Mouse (Mus musculus) spleen, adult 2 months (tissue): ENCODE results near the gene Patj. TPM values are rescaled to one million over a fixed set of nuclear protein-coding genes. Genes with fewer than 3 reads are reported as not detected.
"Not testable (repeated sequence)": the region's sequence is repeated elsewhere in the genome, so short reads cannot be mapped to it uniquely, and the experiment has no call there.

ENCODE experiments used
- DNase-seq, 2 experiments: peaks; one replicate each; pipeline versions ENCODE4 v3.0.0 to v3.0.0-alpha.2; 2012 to 2021; ENCODE audit warnings: low spot score in 2 of 2, low read depth in 1 of 2
- H3K27ac ChIP-seq: fragments of 200-500 bp; 2 replicates; pipeline ENCODE4 v1.5.1; 2012; ENCODE audit warnings: low read length, inconsistent platforms; ENCODE audit not compliant: insufficient read depth
- H3K27me3 ChIP-seq: fragments of 200-500 bp; 2 replicates; pipeline ENCODE4 v1.6.1; 2012; ENCODE audit warnings: mild to moderate bottlenecking, moderate library complexity, low read length, inconsistent platforms; ENCODE audit not compliant: control insufficient read depth, insufficient read depth
- H3K36me3 ChIP-seq: fragments of 200-500 bp; 2 replicates; pipeline ENCODE4 v1.6.1; 2012; ENCODE audit warnings: mild to moderate bottlenecking, low read length, inconsistent platforms; ENCODE audit not compliant: control insufficient read depth, insufficient read depth
- H3K4me1 ChIP-seq: fragments of 200-500 bp; 2 replicates; pipeline ENCODE4 v1.6.1; 2011; ENCODE audit warnings: inconsistent platforms; ENCODE audit not compliant: control insufficient read depth, insufficient read depth, insufficient read length
- H3K4me3 ChIP-seq: fragments of 200-500 bp; 2 replicates; pipeline ENCODE4 v1.5.1; 2011; ENCODE audit warnings: mild to moderate bottlenecking, inconsistent platforms; ENCODE audit not compliant: insufficient read depth, insufficient read length; ENCODE audit errors: extremely low read depth
- CTCF ChIP-seq: fragments of 200-500 bp; IDR thresholded peaks from 2 replicates; pipeline ENCODE4 v1.5.1; 2011; ENCODE audit warnings: mild to moderate bottlenecking, inconsistent platforms; ENCODE audit not compliant: insufficient read depth, insufficient read length, insufficient replicate concordance; ENCODE audit errors: extremely low read depth
- POLR2A ChIP-seq: fragments of 200-500 bp; IDR thresholded peaks from 2 replicates; pipeline ENCODE4 v1.6.1; 2011; ENCODE audit warnings: low read depth, low read length, inconsistent platforms
- WGBS: fragments of 180-500 bp; shearing (Covaris S2); methylation state at CpG from one replicate; pipeline ENCODE4 v1.1.7; 2018; 5-methylcytosine and 5-hydroxymethylcytosine counted together
- polyA plus RNA-seq: library from polyadenylated mRNA; depleted of rRNA; stranded (reverse); fragments of >200 nt; gene quantifications from 2 replicates; pipeline ENCODE4 v1.2.3, GENCODE M21; 2012

Patj gene
- polyA plus RNA-seq, 1 experiment = 4.9 TPM

GRCm38 (mm10) chr4:98698921-98699320 is 303.3 kb downstream of the Patj start:
- H3K27me3 ChIP-seq = no peaks in the 10 kb centered on the region
- no peaks in the 10 kb centered on the region for H3K36me3 ChIP-seq
- no peak overlapping the region for H3K27ac ChIP-seq
- no peak overlapping the region for H3K4me3 ChIP-seq
- no peaks in the 10 kb centered on the region for H3K4me1 ChIP-seq
- TF ChIP-seq CTCF (no peak), POLR2A (no peak)
- 28% methylated on average over 3 of the region's 3 CpGs for WGBS
- no peak for DNase-seq

- Histone ChIP-seq H3K27ac (no peak overlapping the region), H3K36me3 (no peaks in the 10 kb centered on the region), H3K4me3 (no peak overlapping the region), H3K4me1 (no peaks in the 10 kb centered on the region), H3K27me3 (no peaks in the 10 kb centered on the region)
- 92% methylated on average over 3 of the region's 3 CpGs for WGBS
- TF ChIP-seq CTCF = no peak
- TF ChIP-seq POLR2A = no peak
- DNase-seq = no peak
Measured at GRCm38 (mm10) chr4:98700156-98700555, 304.6 kb downstream of the Patj start.

- Histone ChIP-seq H3K4me3 (no peak overlapping the region), H3K27me3 (no peaks in the 10 kb centered on the region), H3K4me1 (no peaks in the 10 kb centered on the region), H3K36me3 (no peaks in the 10 kb centered on the region), H3K27ac (no peak overlapping the region)
- 50% methylated on average over 12 of the region's 12 CpGs for WGBS
- peak in 1 of 2 experiments; percentile 16 for DNase-seq
- TF ChIP-seq POLR2A (no peak), CTCF (peak; percentile 36; the same call in 1 of the 2 replicates)
Measured at GRCm38 (mm10) chr4:98702201-98702894, 306.8 kb downstream of the Patj start.

GRCm38 (mm10) chr4:98710891-98711290 is 315.3 kb downstream of the Patj start:
- Histone ChIP-seq H3K4me3 (no peak overlapping the region), H3K27me3 (no peaks in the 10 kb centered on the region), H3K4me1 (no peaks in the 10 kb centered on the region), H3K27ac (no peak overlapping the region), H3K36me3 (no peaks in the 10 kb centered on the region)
- TF ChIP-seq CTCF = no peak
- no peak for TF ChIP-seq POLR2A
- no peak for DNase-seq
- WGBS = 92% methylated on average over 8 of the region's 8 CpGs

- TF ChIP-seq POLR2A (no peak), CTCF (no peak)
- Histone ChIP-seq H3K27ac (no peak overlapping the region), H3K36me3 (no peaks in the 10 kb centered on the region), H3K4me1 (no peaks in the 10 kb centered on the region), H3K27me3 (no peaks in the 10 kb centered on the region), H3K4me3 (no peak overlapping the region)
- WGBS = 93% methylated on average over 17 of the region's 17 CpGs
- no peak for DNase-seq
Measured at GRCm38 (mm10) chr4:98717735-98718546, 322.4 kb downstream of the Patj start.

- no peak for TF ChIP-seq CTCF
- TF ChIP-seq POLR2A = no peak
- no peaks in the 10 kb centered on the region for H3K4me1 ChIP-seq
- WGBS = 87% methylated on average over 10 of the region's 10 CpGs
- no peaks in the 10 kb centered on the region for H3K36me3 ChIP-seq
- DNase-seq = no peak
- H3K27me3 ChIP-seq = no peaks in the 10 kb centered on the region
- H3K27ac ChIP-seq = no peak overlapping the region
- no peak overlapping the region for H3K4me3 ChIP-seq
Measured at GRCm38 (mm10) chr4:98718547-98718917, 322.9 kb downstream of the Patj start.

GRCm38 (mm10) chr4:98722454-98722853 is 326.9 kb downstream of the Patj start:
- peak; percentile 7 to 39 for DNase-seq
- Histone ChIP-seq H3K36me3 (no peaks in the 10 kb centered on the region), H3K4me1 (no peaks in the 10 kb centered on the region), H3K4me3 (no peak overlapping the region), H3K27ac (no peak overlapping the region), H3K27me3 (peaks cover 2% of the 10 kb centered on the region; the same call in 1 of the 2 replicates)
- TF ChIP-seq CTCF = peak; percentile 66; the same call in 1 of the 2 replicates
- TF ChIP-seq POLR2A = no peak
- 23% methylated on average over 8 of the region's 8 CpGs for WGBS

GRCm38 (mm10) chr4:98724682-98725081 is 329.1 kb downstream of the Patj start:
- not testable (repeated sequence) for H3K27ac ChIP-seq, H3K4me3 ChIP-seq, H3K27me3 ChIP-seq, H3K36me3 ChIP-seq, DNase-seq, H3K4me1 ChIP-seq
- 76% methylated on average over 1 of the region's 1 CpGs for WGBS
